Mouse (Mus musculus) heart, adult 2 months (tissue): Measurements from ENCODE around the gene BC067074.

Experiments
- CTCF ChIP-seq: fragments of 200-600 bp; IDR thresholded peaks from 2 replicates; pipeline ENCODE4 v1.8.1; 2022; ENCODE audit warnings: antibody characterized with exemption, mild to moderate bottlenecking, moderate library complexity
- EP300 ChIP-seq: fragments of 200-500 bp; IDR thresholded peaks from 2 replicates; pipeline ENCODE4 v1.6.1; 2011; ENCODE audit warnings: low read depth, low read length, control low read depth; ENCODE audit not compliant: insufficient read depth
- POLR2A ChIP-seq: fragments of 200-500 bp; IDR thresholded peaks from 2 replicates; pipeline ENCODE4 v1.6.1; 2011; ENCODE audit warnings: mild to moderate bottlenecking, low read depth, low read length, control low read depth; ENCODE audit not compliant: insufficient read depth

- TF ChIP-seq CTCF (no peak), POLR2A (no peak), EP300 (no peak)
Measured at GRCm38 (mm10) chr13:113287141-113287540, 5.8 kb upstream of the BC067074 start.
